Mouse (Mus musculus): ENCODE data around the gene Rpl10.

GRCm38 (mm10) chrX:74246693-74247092, 23.9 kb upstream of the Rpl10 start:
- no peak for TF ChIP-seq EP300 (IDR thresholded peaks at IDR 0.05; ENCODE audit: low read depth)
- TF ChIP-seq CTCF (IDR thresholded peaks at IDR 0.05; ENCODE audit: low read depth) = no peak
